Comparison of ENCODE assay signal across 8 mouse cellular contexts in the genomic region with DNA sequence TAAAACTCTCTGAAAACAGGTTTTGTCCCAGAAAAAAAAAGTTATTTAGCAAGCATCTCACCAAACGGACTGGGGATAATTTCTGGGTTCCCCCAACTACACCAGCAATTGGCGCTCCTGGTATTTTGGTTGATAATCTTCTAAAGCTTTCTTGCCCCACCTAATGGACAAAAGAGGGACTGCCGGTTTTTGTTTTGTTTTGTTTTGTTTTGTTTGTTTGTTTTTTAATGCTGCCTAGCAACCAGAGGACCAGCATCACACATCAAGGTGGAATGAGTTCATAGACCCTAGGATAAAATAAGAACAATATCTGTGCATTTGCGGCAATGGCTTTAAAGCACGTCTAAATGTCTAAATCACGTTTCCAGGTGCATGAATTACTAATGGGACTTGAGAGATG. TPM values are rescaled to one million over a fixed set of nuclear protein-coding genes. Genes with fewer than 3 reads are reported as not detected.
DNase-seq lines count a peak whose midpoint lies in the region; ATAC-seq and TF ChIP-seq lines count a peak whose summit lies in the region.

No protein-coding gene starts in this region.

- H3K4me3 ChIP-seq in kidney, embryonic 14.5 days (ENCODE audit: low read length): no peak overlapping the region
- H3K4me3 ChIP-seq in E14TG2a.4 (replicated peaks; ENCODE audit: low read length): no peak overlapping the region

- no peaks in the 10 kb centered on the region for H3K9me3 ChIP-seq in kidney, embryonic 14.5 days (ENCODE audit: control insufficient read depth, low read length)
- no peaks in the 10 kb centered on the region for H3K9me3 ChIP-seq in E14TG2a.4 (ENCODE audit: low read length)

- H3K36me3 ChIP-seq in kidney, embryonic 14.5 days (ENCODE audit: control insufficient read depth, insufficient read depth, low read length): no peaks in the 10 kb centered on the region
- no peaks in the 10 kb centered on the region for H3K36me3 ChIP-seq in E14TG2a.4 (ENCODE audit: insufficient read depth, low read length)

- TF ChIP-seq CTCF in E14TG2a.4 (conservative IDR thresholded peaks at IDR 0.05; ENCODE audit: low read length): peak; percentile 54

- 47% methylated on average over 6 of the region's 6 CpGs for WGBS in kidney, embryonic 14.5 days

- no peak overlapping the region for H3K9ac ChIP-seq in kidney, embryonic 14.5 days (ENCODE audit: low read depth, low read length)

- DNase-seq in kidney, adult 9 months: peak; percentile 29
- peak; percentile 42 for DNase-seq in A20 (ENCODE audit: low read depth, low spot score)
- peak; percentile 51 for DNase-seq in forelimb bud, embryonic 11.5 days (ENCODE audit: low read depth, low spot score)
- no peak for DNase-seq in testis, postnatal 14 days (ENCODE audit: low spot score)
- no peak for DNase-seq in testis, postnatal 10 days (ENCODE audit: low spot score)
- DNase-seq in right cerebral cortex, postnatal 36 days (ENCODE audit: low spot score in 2 of 2): no peak

- H3K27ac ChIP-seq in kidney, embryonic 14.5 days (ENCODE audit: low read depth, low read length): no peak overlapping the region

- H3K4me1 ChIP-seq in kidney, embryonic 14.5 days (ENCODE audit: control insufficient read depth, insufficient read depth, low read length): no peaks in the 10 kb centered on the region
- H3K4me1 ChIP-seq in E14TG2a.4 (replicated peaks; ENCODE audit: low read depth, low read length): no peaks in the 10 kb centered on the region

- ATAC-seq in kidney, embryonic 14.5 days (ENCODE audit: low FRiP score, low TSS enrichment): no peak

- H3K4me2 ChIP-seq in kidney, embryonic 14.5 days (replicated peaks; ENCODE audit: low read depth, low read length): no peak overlapping the region

- no peaks in the 10 kb centered on the region; the same call in 1 of the 2 replicates for H3K27me3 ChIP-seq in kidney, embryonic 14.5 days (ENCODE audit: control insufficient read depth, insufficient read depth, low read length)
- H3K27me3 ChIP-seq in E14TG2a.4 (ENCODE audit: insufficient read depth, low read length): no peaks in the 10 kb centered on the region

RNA-seq across cellular contexts. Expression of a gene that starts 20.1 kb away (rescaled TPM):
- polyA plus RNA-seq in kidney, embryonic 14.5 days (2014; fragmentation: Nextera tagmentation; extraction: Ambion mirVana): 28.0 and 41.5 TPM in 2 replicates

Comparison
In these comparisons a context has a peak if more than half of its experiments do, and no peak if none do; other contexts are left out.
1. DNase-seq: peak in kidney, adult 9 months (single experiment), A20 (single experiment) and forelimb bud, embryonic 11.5 days (single experiment); none in testis, postnatal 14 days (single experiment), testis, postnatal 10 days (single experiment) and right cerebral cortex, postnatal 36 days (0 of 2).